Mouse (Mus musculus) activated CD4-positive, CD25-positive, alpha-beta regulatory T cell, adult 9 weeks (primary cell): ENCODE measurements around the gene Ttc17. TPM values are rescaled to one million over a fixed set of nuclear protein-coding genes. Genes with fewer than 3 reads are reported as not detected.

ENCODE experiments used
- polyA plus RNA-seq: library from polyadenylated mRNA; unstranded; fragments of 100-300 nt; shearing (Covaris generic); gene quantifications from one replicate; pipeline ENCODE4 v1.2.1, GENCODE M21; 2017

Ttc17 gene
- 55.5 TPM for polyA plus RNA-seq

GRCm38 (mm10) chr2:94406083-94406957 is at the start of gene Ttc17:
TSS of gene Ttc17 (minus strand) at chr2:94406689.

Other genes starting within 250 kb of the Ttc17 start
- gene Hsd17b12, start 248.7 kb downstream of the Ttc17 start, polyA plus RNA-seq = 56.0 TPM
- gene Api5, start 31.4 kb upstream of the Ttc17 start, polyA plus RNA-seq = 176 TPM